Mouse (Mus musculus): ENCODE results near the gene Nsmce4a.

DNA sequence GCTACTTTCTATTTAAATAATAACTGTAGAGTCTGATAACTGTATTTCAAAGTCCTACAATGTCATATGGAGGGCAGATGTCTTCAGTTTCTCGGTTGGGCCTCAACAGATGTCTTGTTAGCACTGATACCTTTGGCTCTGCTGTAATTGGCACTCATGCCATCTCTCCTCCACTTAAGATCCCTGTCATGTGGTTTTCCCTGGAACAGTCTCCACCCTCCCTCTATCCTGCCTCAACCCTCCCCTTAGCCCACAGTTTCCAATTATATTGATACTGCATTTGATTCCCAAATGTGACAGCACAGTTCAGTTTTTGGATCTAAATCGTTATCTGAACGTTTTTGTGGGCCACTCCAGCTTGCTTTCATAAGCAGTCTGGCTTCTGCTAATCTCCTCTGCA lies 8.3 kb downstream of the Nsmce4a start:
- TF ChIP-seq CTCF (IDR thresholded peaks at IDR 0.05) (no peak), EP300 (IDR thresholded peaks at IDR 0.05) (no peak)
